Mouse (Mus musculus): Measurements from ENCODE around the gene Platr17.
A peak's percentile ranks its signal among the peaks of the same experiment; 100 is the strongest.
"Not testable (repeated sequence)": the region's sequence is repeated elsewhere in the genome, so short reads cannot be mapped to it uniquely, and the experiment has no call there.

The Platr17 gene

GRCm38 (mm10) chr17:33936993-33937392 lies 32.1 kb downstream of the Platr17 start:
- no peak for DNase-seq (ENCODE audit: extremely low read depth, insufficient read length, low spot score)

- DNase-seq (ENCODE audit: extremely low read depth, insufficient read length, low spot score): no peak
These were observed 33.8 kb downstream of the Platr17 start for GRCm38 (mm10) chr17:33938783-33939182.

- DNase-seq (ENCODE audit: extremely low read depth, insufficient read length, low spot score): peak; percentile 80
These were observed 35.4 kb downstream of the Platr17 start, which contains the start of the genes Pfdn6 and Wdr46 for GRCm38 (mm10) chr17:33940206-33940805. Gene Pfdn6, minus strand, starts transcription at chr17:33940343. Gene Wdr46, plus strand, starts transcription at chr17:33940660.

GRCm38 (mm10) chr17:33940981-33941380 lies 36.0 kb downstream of the Platr17 start:
- DNase-seq (ENCODE audit: extremely low read depth, insufficient read length, low spot score): peak; percentile 60

GRCm38 (mm10) chr17:33941381-33941780 lies 36.4 kb downstream of the Platr17 start:
- no peak for DNase-seq (ENCODE audit: extremely low read depth, insufficient read length, low spot score)

GRCm38 (mm10) chr17:33943454-33943853 lies 38.5 kb downstream of the Platr17 start:
- DNase-seq (ENCODE audit: extremely low read depth, insufficient read length, low spot score): no peak

- no peak for DNase-seq (ENCODE audit: extremely low read depth, insufficient read length, low spot score)
These were observed 42.6 kb downstream of the Platr17 start for GRCm38 (mm10) chr17:33947430-33948089.

- no peak for DNase-seq (ENCODE audit: extremely low read depth, insufficient read length, low spot score)
These were observed 43.4 kb downstream of the Platr17 start for GRCm38 (mm10) chr17:33948090-33948904.

- no peak for DNase-seq (ENCODE audit: extremely low read depth, insufficient read length, low spot score)
These were observed 44.1 kb downstream of the Platr17 start for GRCm38 (mm10) chr17:33948905-33949537.

- no peak for DNase-seq (ENCODE audit: extremely low read depth, insufficient read length, low spot score)
These were observed 45.2 kb downstream of the Platr17 start for GRCm38 (mm10) chr17:33950131-33950625.

GRCm38 (mm10) chr17:33951021-33951946 lies 46.3 kb downstream of the Platr17 start, which contains the start of gene B3galt4:
Gene B3galt4, minus strand, starts transcription at chr17:33951488.
- peak; percentile 66 for DNase-seq (ENCODE audit: extremely low read depth, insufficient read length, low spot score)

- not testable (repeated sequence) for DNase-seq (ENCODE audit: extremely low read depth, insufficient read length, low spot score)
These were observed 47.1 kb downstream of the Platr17 start for GRCm38 (mm10) chr17:33952015-33952414.

GRCm38 (mm10) chr17:33952879-33953278 lies 47.9 kb downstream of the Platr17 start:
- DNase-seq (ENCODE audit: extremely low read depth, insufficient read length, low spot score): no peak

- no peak for DNase-seq (ENCODE audit: extremely low read depth, insufficient read length, low spot score)
These were observed 48.4 kb downstream of the Platr17 start for GRCm38 (mm10) chr17:33953310-33953709.

GRCm38 (mm10) chr17:33953961-33954565 lies 49.1 kb downstream of the Platr17 start:
- no peak for DNase-seq (ENCODE audit: extremely low read depth, insufficient read length, low spot score)

GRCm38 (mm10) chr17:33954646-33955554 lies 50.0 kb downstream of the Platr17 start:
- DNase-seq (ENCODE audit: extremely low read depth, insufficient read length, low spot score): no peak

- DNase-seq (ENCODE audit: extremely low read depth, insufficient read length, low spot score): peak; percentile 90
These were observed 50.8 kb downstream of the Platr17 start, which contains the start of the genes Vps52 and Rps18 for GRCm38 (mm10) chr17:33955555-33956214. Gene Vps52, plus strand, starts transcription at chr17:33955812. Gene Rps18, minus strand, starts transcription at chr17:33956001.
